Mouse (Mus musculus) stomach, embryonic 16.5 days (tissue): ENCODE data around the gene Nell1. TPM values are rescaled to one million over a fixed set of nuclear protein-coding genes. Genes with fewer than 3 reads are reported as not detected.

Experiments
- ATAC-seq: fragments of 200-750 bp; cut with Nextera tagmentation; 2 replicates; pipeline ENCODE4 v1.8.0; 2017; ENCODE audit warnings: moderate number of reproducible peaks, moderate TSS enrichment; ENCODE audit not compliant: insufficient read depth, low FRiP score
- H3K27ac ChIP-seq: fragments of 300-500 bp; sonication (generic); 2 replicates; pipeline ENCODE4 v1.5.1; 2014; ENCODE audit warnings: low read length
- H3K27me3 ChIP-seq: fragments of 300-500 bp; sonication (generic); 2 replicates; pipeline ENCODE4 v1.6.1; 2014; ENCODE audit warnings: low read length, control low read depth, mixed read lengths; ENCODE audit not compliant: control insufficient read depth, insufficient read depth
- H3K36me3 ChIP-seq: fragments of 300-500 bp; sonication (generic); 2 replicates; pipeline ENCODE4 v1.6.1; 2014; ENCODE audit warnings: low read length; ENCODE audit not compliant: control insufficient read depth, insufficient read depth
- H3K4me1 ChIP-seq: fragments of 300-500 bp; sonication (generic); 2 replicates; pipeline ENCODE4 v1.6.1; 2014; ENCODE audit warnings: low read length, control low read depth, mixed read lengths; ENCODE audit not compliant: control insufficient read depth, insufficient read depth
- H3K4me2 ChIP-seq: fragments of 300-500 bp; sonication (generic); 2 replicates; pipeline ENCODE4 v1.6.1; 2014; ENCODE audit warnings: low read depth, low read length, mixed read lengths
- H3K4me3 ChIP-seq: fragments of 300-500 bp; sonication (generic); replicated peaks from 2 replicates; pipeline ENCODE4 v1.5.1; 2014; ENCODE audit warnings: mild to moderate bottlenecking, low read length
- H3K9ac ChIP-seq: fragments of 300-500 bp; sonication (generic); 2 replicates; pipeline ENCODE4 v1.6.1; 2014; ENCODE audit warnings: low read length
- H3K9me3 ChIP-seq: fragments of 300-500 bp; sonication (generic); replicated peaks from 2 replicates; pipeline ENCODE4 v1.6.1; 2016; ENCODE audit warnings: low read length, control low read depth; ENCODE audit not compliant: control insufficient read depth
- WGBS: fragments of 180-500 bp; shearing (Covaris S2); extraction: QIAGEN DNeasy Blood & Tissue Kit; methylation state at CpG from one replicate; pipeline ENCODE4 v1.1.7; 2014; 5-methylcytosine and 5-hydroxymethylcytosine counted together
- polyA plus RNA-seq: library from polyadenylated mRNA; unstranded; fragments of >200 nt; fragmentation: Nextera tagmentation; extraction: Ambion mirVana; gene quantifications from 2 replicates; pipeline ENCODE4 v1.2.1, GENCODE M21; 2015

The Nell1 gene
- polyA plus RNA-seq, 1 experiment from 2014 or later = 4.6 TPM

- no peak overlapping the region for H3K4me2 ChIP-seq
- no peak overlapping the region for H3K4me3 ChIP-seq
- no peaks in the 10 kb centered on the region for H3K27me3 ChIP-seq
- H3K9me3 ChIP-seq = no peaks in the 10 kb centered on the region
- H3K4me1 ChIP-seq = no peaks in the 10 kb centered on the region
- no peak overlapping the region for H3K9ac ChIP-seq
- H3K27ac ChIP-seq = no peak overlapping the region
- H3K36me3 ChIP-seq = no peaks in the 10 kb centered on the region
- no peak for ATAC-seq
- 85% methylated on average over 1 of the region's 1 CpGs for WGBS
These were observed 873.3 kb downstream of the Nell1 start for GRCm38 (mm10) chr7:50847921-50848320.

- Histone ChIP-seq H3K9ac (no peak overlapping the region), H3K27ac (no peak overlapping the region), H3K9me3 (no peaks in the 10 kb centered on the region), H3K36me3 (no peaks in the 10 kb centered on the region), H3K27me3 (no peaks in the 10 kb centered on the region), H3K4me1 (no peaks in the 10 kb centered on the region), H3K4me2 (no peak overlapping the region), H3K4me3 (no peak overlapping the region)
- no peak for ATAC-seq
- WGBS = 80% methylated on average over 1 of the region's 1 CpGs
These were observed 875.6 kb downstream of the Nell1 start for GRCm38 (mm10) chr7:50850271-50850670.

- no peaks in the 10 kb centered on the region for H3K36me3 ChIP-seq
- ATAC-seq = no peak
- WGBS = 25% methylated on average over 1 of the region's 1 CpGs
These were observed 895.5 kb downstream of the Nell1 start for GRCm38 (mm10) chr7:50870181-50870580.

GRCm38 (mm10) chr7:50887625-50888024 is 913.0 kb downstream of the Nell1 start:
- WGBS = 47% methylated on average over 3 of the region's 3 CpGs
- no peak overlapping the region for H3K27ac ChIP-seq
- H3K36me3 ChIP-seq = no peaks in the 10 kb centered on the region
- H3K4me2 ChIP-seq = no peak overlapping the region
- no peak for ATAC-seq
- H3K27me3 ChIP-seq = no peaks in the 10 kb centered on the region
- no peaks in the 10 kb centered on the region for H3K4me1 ChIP-seq
- no peak overlapping the region for H3K4me3 ChIP-seq
- no peaks in the 10 kb centered on the region for H3K9me3 ChIP-seq
- H3K9ac ChIP-seq = no peak overlapping the region

More at GRCm38 (mm10) chr7:50870181-50870580, 895.5 kb downstream of the Nell1 start:
- H3K4me3 ChIP-seq = no peak overlapping the region
- no peak overlapping the region for H3K27ac ChIP-seq
- H3K9me3 ChIP-seq = no peaks in the 10 kb centered on the region
- no peaks in the 10 kb centered on the region for H3K27me3 ChIP-seq
- no peak overlapping the region for H3K4me2 ChIP-seq
- no peaks in the 10 kb centered on the region for H3K4me1 ChIP-seq
- no peak overlapping the region for H3K9ac ChIP-seq

GRCm38 (mm10) chr7:50899541-50900088 is 925.0 kb downstream of the Nell1 start:
- no peak overlapping the region for H3K4me2 ChIP-seq
- no peak overlapping the region for H3K9ac ChIP-seq
- ATAC-seq = no peak
- H3K4me3 ChIP-seq = no peak overlapping the region
- H3K27ac ChIP-seq = no peak overlapping the region
- no peaks in the 10 kb centered on the region for H3K36me3 ChIP-seq
- H3K4me1 ChIP-seq = no peaks in the 10 kb centered on the region
- no peaks in the 10 kb centered on the region for H3K9me3 ChIP-seq
- 37% methylated on average over 6 of the region's 6 CpGs for WGBS
- no peaks in the 10 kb centered on the region for H3K27me3 ChIP-seq

Other genes starting within 250 kb of the Nell1 start
- gene Htatip2, start 215.7 kb upstream of the Nell1 start, polyA plus RNA-seq = 24.8 and 25.3 TPM in 2 replicates
- 40.1 and 42.0 TPM in 2 replicates for gene Prmt3, start 196.5 kb upstream of the Nell1 start, polyA plus RNA-seq
- gene Slc6a5, start 64.7 kb upstream of the Nell1 start, polyA plus RNA-seq = 0.05 TPM in 1 of 2 replicates, not detected in the other